Mouse (Mus musculus) limb, embryonic 13.5 days (tissue): ENCODE data around the gene Gm1043. TPM values are rescaled to one million over a fixed set of nuclear protein-coding genes. Genes with fewer than 3 reads are reported as not detected.

Experiments
- ATAC-seq: fragments of 200-750 bp; cut with Nextera tagmentation; 2 replicates; pipeline ENCODE4 v1.8.0; 2017; ENCODE audit warnings: low read depth, moderate number of reproducible peaks, moderate TSS enrichment; ENCODE audit not compliant: low FRiP score
- H3K27ac ChIP-seq: fragments of 300-500 bp; sonication (generic); 2 replicates; pipeline ENCODE4 v1.5.1; 2015; ENCODE audit warnings: inconsistent platforms, mild to moderate bottlenecking, moderate library complexity
- H3K27me3 ChIP-seq: fragments of 300-500 bp; sonication (generic); 2 replicates; pipeline ENCODE4 v1.6.1; 2015; ENCODE audit warnings: mild to moderate bottlenecking, inconsistent platforms
- H3K36me3 ChIP-seq: fragments of 300-500 bp; sonication (generic); 2 replicates; pipeline ENCODE4 v1.6.1; 2015; ENCODE audit warnings: inconsistent platforms, mild to moderate bottlenecking, moderate library complexity
- H3K4me1 ChIP-seq: fragments of 300-500 bp; sonication (generic); 2 replicates; pipeline ENCODE4 v1.6.1; 2015; ENCODE audit warnings: inconsistent platforms
- H3K4me2 ChIP-seq: fragments of 300-500 bp; sonication (generic); replicated peaks from 2 replicates; pipeline ENCODE4 v1.6.1; 2015; ENCODE audit warnings: inconsistent platforms, mild to moderate bottlenecking, moderate library complexity
- H3K4me3 ChIP-seq: fragments of 300-500 bp; sonication (generic); 2 replicates; pipeline ENCODE4 v1.5.1; 2015; ENCODE audit warnings: moderate library complexity, mild to moderate bottlenecking, inconsistent platforms
- H3K9ac ChIP-seq: fragments of 300-500 bp; sonication (generic); 2 replicates; pipeline ENCODE4 v1.6.1; 2015; ENCODE audit warnings: mild to moderate bottlenecking, inconsistent platforms
- H3K9me3 ChIP-seq: fragments of 300-500 bp; sonication (generic); 2 replicates; pipeline ENCODE4 v1.6.1; 2016; ENCODE audit warnings: inconsistent platforms
- WGBS: fragments of 180-500 bp; shearing (Covaris S2); methylation state at CpG from one replicate; pipeline ENCODE4 v1.1.7; 2015; 5-methylcytosine and 5-hydroxymethylcytosine counted together
- polyA plus RNA-seq: library from polyadenylated mRNA; unstranded; fragments of >200 nt; fragmentation: Nextera tagmentation; extraction: Ambion mirVana; gene quantifications from 2 replicates; pipeline ENCODE4 v1.2.1, GENCODE M21; 2015

The Gm1043 gene
- polyA plus RNA-seq, 1 experiment from 2014 or later, result 0.06 TPM

GRCm38 (mm10) chr5:37243169-37243886 lies 158.2 kb downstream of the Gm1043 start:
- no peak for ATAC-seq
- Histone ChIP-seq H3K4me2 (no peak overlapping the region), H3K9ac (no peak overlapping the region), H3K27me3 (peaks cover 88% of the 10 kb centered on the region), H3K36me3 (no peaks in the 10 kb centered on the region), H3K27ac (no peak overlapping the region), H3K9me3 (no peaks in the 10 kb centered on the region), H3K4me1 (peaks cover 35% of the 10 kb centered on the region), H3K4me3 (no peak overlapping the region)
- 2% methylated on average over 19 of the region's 19 CpGs for WGBS

- Histone ChIP-seq H3K9me3 (no peaks in the 10 kb centered on the region), H3K36me3 (no peaks in the 10 kb centered on the region), H3K4me1 (peaks cover 35% of the 10 kb centered on the region), H3K4me2 (no peak overlapping the region), H3K4me3 (no peak overlapping the region), H3K27me3 (peaks cover 85% of the 10 kb centered on the region), H3K9ac (no peak overlapping the region), H3K27ac (no peak overlapping the region)
- 1% methylated on average over 13 of the region's 13 CpGs for WGBS
- no peak for ATAC-seq
These were observed 159.0 kb downstream of the Gm1043 start for GRCm38 (mm10) chr5:37244161-37244560.

GRCm38 (mm10) chr5:37244666-37245242 lies 159.6 kb downstream of the Gm1043 start:
- H3K9ac ChIP-seq, result no peak overlapping the region
- H3K27me3 ChIP-seq, result peaks cover 80% of the 10 kb centered on the region
- no peaks in the 10 kb centered on the region for H3K36me3 ChIP-seq
- WGBS, result 18% methylated on average over 9 of the region's 9 CpGs
- H3K4me2 ChIP-seq, result peak overlapping the region; percentile 89
- no peaks in the 10 kb centered on the region for H3K9me3 ChIP-seq
- H3K4me1 ChIP-seq, result peaks cover 35% of the 10 kb centered on the region
- no peak for ATAC-seq
- no peak overlapping the region for H3K27ac ChIP-seq
- peak overlapping the region; percentile 53; the same call in 1 of the 2 replicates for H3K4me3 ChIP-seq

GRCm38 (mm10) chr5:37245651-37246050 lies 160.5 kb downstream of the Gm1043 start:
- Histone ChIP-seq H3K4me3 (peak overlapping the region; percentile 53), H3K27me3 (peaks cover 71% of the 10 kb centered on the region), H3K4me1 (peaks cover 35% of the 10 kb centered on the region), H3K9ac (peak overlapping the region; percentile 59), H3K4me2 (peak overlapping the region; percentile 89), H3K27ac (no peak overlapping the region), H3K9me3 (no peaks in the 10 kb centered on the region), H3K36me3 (no peaks in the 10 kb centered on the region)
- ATAC-seq, result peak; percentile 26; the same call in 1 of the 2 replicates
- WGBS, result under 1% methylated on average over 41 of the region's 42 CpGs

GRCm38 (mm10) chr5:37246138-37246910 lies 161.2 kb downstream of the Gm1043 start:
- peak; percentile 7; the same call in 1 of the 2 replicates for ATAC-seq
- Histone ChIP-seq H3K4me2 (peak overlapping the region; percentile 89), H3K27ac (0 out of 2 replicates have a peak overlapping the region, but pooled peaks have one; percentile 22), H3K4me3 (peak overlapping the region; percentile 53), H3K36me3 (no peaks in the 10 kb centered on the region), H3K27me3 (peaks cover 65% of the 10 kb centered on the region), H3K9me3 (no peaks in the 10 kb centered on the region), H3K4me1 (peaks cover 35% of the 10 kb centered on the region), H3K9ac (peak overlapping the region; percentile 59)
- WGBS, result under 1% methylated on average over 33 of the region's 37 CpGs

- Histone ChIP-seq H3K36me3 (no peaks in the 10 kb centered on the region), H3K4me2 (no peak overlapping the region), H3K9ac (no peak overlapping the region), H3K9me3 (no peaks in the 10 kb centered on the region), H3K27me3 (peaks cover 53% of the 10 kb centered on the region), H3K4me1 (peaks cover 26% of the 10 kb centered on the region), H3K27ac (no peak overlapping the region), H3K4me3 (no peak overlapping the region)
- WGBS, result 35% methylated on average over 4 of the region's 4 CpGs
- no peak for ATAC-seq
These were observed 162.3 kb downstream of the Gm1043 start for GRCm38 (mm10) chr5:37247456-37247855.

- Histone ChIP-seq H3K27me3 (peaks cover 39% of the 10 kb centered on the region), H3K9me3 (no peaks in the 10 kb centered on the region), H3K9ac (no peak overlapping the region), H3K4me3 (no peak overlapping the region), H3K27ac (no peak overlapping the region), H3K36me3 (no peaks in the 10 kb centered on the region), H3K4me2 (no peak overlapping the region), H3K4me1 (peaks cover 25% of the 10 kb centered on the region)
- 83% methylated on average over 3 of the region's 3 CpGs for WGBS
- no peak for ATAC-seq
These were observed 163.7 kb downstream of the Gm1043 start for GRCm38 (mm10) chr5:37248870-37249269.

- H3K27ac ChIP-seq, result no peak overlapping the region
- H3K4me3 ChIP-seq, result no peak overlapping the region
- no peaks in the 10 kb centered on the region for H3K36me3 ChIP-seq
- peaks cover 13% of the 10 kb centered on the region for H3K27me3 ChIP-seq
- peaks cover under 1% of the 10 kb centered on the region for H3K4me1 ChIP-seq
- ATAC-seq, result no peak
- WGBS, result 76% methylated on average over 3 of the region's 3 CpGs
- no peaks in the 10 kb centered on the region for H3K9me3 ChIP-seq
- no peak overlapping the region for H3K4me2 ChIP-seq
- H3K9ac ChIP-seq, result no peak overlapping the region
These were observed 166.4 kb downstream of the Gm1043 start for GRCm38 (mm10) chr5:37251596-37251995.

GRCm38 (mm10) chr5:37252101-37252804 lies 167.1 kb downstream of the Gm1043 start:
- Histone ChIP-seq H3K4me2 (no peak overlapping the region), H3K27me3 (peaks cover 7% of the 10 kb centered on the region; the same call in 1 of the 2 replicates), H3K9me3 (no peaks in the 10 kb centered on the region), H3K27ac (no peak overlapping the region), H3K4me1 (no peaks in the 10 kb centered on the region), H3K36me3 (no peaks in the 10 kb centered on the region), H3K4me3 (no peak overlapping the region), H3K9ac (no peak overlapping the region)
- no peak for ATAC-seq
- 74% methylated on average over 9 of the region's 9 CpGs for WGBS

GRCm38 (mm10) chr5:37254523-37254922 lies 169.4 kb downstream of the Gm1043 start:
- H3K27ac ChIP-seq, result no peak overlapping the region
- no peaks in the 10 kb centered on the region for H3K4me1 ChIP-seq
- 90% methylated on average over 4 of the region's 4 CpGs for WGBS
- no peak overlapping the region for H3K4me2 ChIP-seq
- no peak for ATAC-seq
- H3K9me3 ChIP-seq, result no peaks in the 10 kb centered on the region
- H3K4me3 ChIP-seq, result no peak overlapping the region
- H3K36me3 ChIP-seq, result no peaks in the 10 kb centered on the region
- no peaks in the 10 kb centered on the region for H3K27me3 ChIP-seq
- H3K9ac ChIP-seq, result no peak overlapping the region

GRCm38 (mm10) chr5:37256823-37257222 lies 171.7 kb downstream of the Gm1043 start:
- H3K4me3 ChIP-seq, result no peak overlapping the region
- no peak overlapping the region for H3K4me2 ChIP-seq
- H3K27ac ChIP-seq, result no peak overlapping the region
- no peaks in the 10 kb centered on the region for H3K36me3 ChIP-seq
- no peaks in the 10 kb centered on the region for H3K27me3 ChIP-seq
- H3K9ac ChIP-seq, result no peak overlapping the region
- ATAC-seq, result no peak
- no peaks in the 10 kb centered on the region for H3K4me1 ChIP-seq
- 61% methylated on average over 7 of the region's 7 CpGs for WGBS
- no peaks in the 10 kb centered on the region for H3K9me3 ChIP-seq
